Mouse (Mus musculus): ENCODE results near the gene Cilp2. TPM values are rescaled to one million over a fixed set of nuclear protein-coding genes. Genes with fewer than 3 reads are reported as not detected.

The Cilp2 gene
- polyA plus RNA-seq (2016; fragmentation: Nextera tagmentation; extraction: Ambion mirVana), result 0.47 TPM in 2 replicates

DNA sequence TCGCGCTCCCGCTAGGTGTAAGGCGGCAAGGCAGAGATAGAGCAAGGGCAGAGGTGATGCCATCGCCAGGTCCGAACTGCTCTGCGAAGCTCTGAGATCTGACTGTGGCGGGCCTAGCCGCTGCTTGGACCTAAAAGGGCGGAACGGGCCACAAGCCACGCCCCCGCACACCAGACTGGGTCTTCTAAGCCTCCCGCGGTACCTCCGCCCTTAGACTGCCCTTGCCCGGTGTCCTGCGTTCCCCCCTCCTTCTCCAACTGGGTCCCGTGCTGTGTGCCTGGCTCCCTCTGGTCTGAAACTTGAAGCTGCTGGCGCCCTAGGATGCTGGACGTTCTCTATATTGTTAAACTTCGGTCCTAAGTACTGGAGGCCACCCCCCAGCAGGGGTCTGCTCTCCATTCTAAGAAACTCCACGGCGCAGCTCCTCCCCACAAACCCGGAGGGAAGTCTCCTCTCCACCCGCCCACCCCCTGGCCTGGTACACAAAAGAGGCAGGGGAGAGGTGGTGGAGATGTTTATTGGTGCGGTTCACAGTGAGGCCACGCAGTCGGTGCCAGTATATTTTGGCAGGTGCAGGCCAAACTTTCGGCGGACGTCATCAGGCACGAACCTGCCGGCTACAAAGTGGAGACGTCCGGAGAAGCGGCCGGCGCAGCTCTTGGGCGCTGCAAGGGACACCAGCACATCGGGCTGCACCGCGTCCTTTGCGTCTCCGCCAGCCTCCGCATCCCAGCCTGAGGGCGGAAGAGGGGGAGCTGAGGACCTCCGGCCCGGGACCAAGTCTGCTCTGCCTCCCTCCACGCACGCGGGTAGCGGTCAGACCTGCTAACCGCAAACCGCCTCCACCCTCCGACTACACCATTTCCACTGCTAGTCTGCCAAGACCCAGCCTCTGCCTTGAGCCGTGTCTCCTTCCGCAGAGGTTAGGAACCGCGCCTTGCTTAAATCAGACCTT lies at the start of gene Cilp2:
Gene Cilp2 (minus strand): TSS at position 399 of the 955 bp plus-strand sequence.
- peaks cover 66% of the 10 kb centered on the region for H3K4me1 ChIP-seq
- DNase-seq (ENCODE audit: low spot score), result peak; percentile 50
- peaks cover 7% of the 10 kb centered on the region; the same call in 1 of the 2 replicates for H3K36me3 ChIP-seq
- WGBS, result 1% methylated on average over 60 of the region's 60 CpGs
- H3K9me3 ChIP-seq (replicated peaks), result no peaks in the 10 kb centered on the region
- peak within 1 kb of the TSS; percentile 42 for H3K4me3 ChIP-seq
- H3K27ac ChIP-seq (replicated peaks), result no peak within 1 kb of the TSS
- H3K27me3 ChIP-seq (ENCODE audit: low read depth, poor library complexity, severe bottlenecking), result peaks cover 99% of the 10 kb centered on the region

DNA sequence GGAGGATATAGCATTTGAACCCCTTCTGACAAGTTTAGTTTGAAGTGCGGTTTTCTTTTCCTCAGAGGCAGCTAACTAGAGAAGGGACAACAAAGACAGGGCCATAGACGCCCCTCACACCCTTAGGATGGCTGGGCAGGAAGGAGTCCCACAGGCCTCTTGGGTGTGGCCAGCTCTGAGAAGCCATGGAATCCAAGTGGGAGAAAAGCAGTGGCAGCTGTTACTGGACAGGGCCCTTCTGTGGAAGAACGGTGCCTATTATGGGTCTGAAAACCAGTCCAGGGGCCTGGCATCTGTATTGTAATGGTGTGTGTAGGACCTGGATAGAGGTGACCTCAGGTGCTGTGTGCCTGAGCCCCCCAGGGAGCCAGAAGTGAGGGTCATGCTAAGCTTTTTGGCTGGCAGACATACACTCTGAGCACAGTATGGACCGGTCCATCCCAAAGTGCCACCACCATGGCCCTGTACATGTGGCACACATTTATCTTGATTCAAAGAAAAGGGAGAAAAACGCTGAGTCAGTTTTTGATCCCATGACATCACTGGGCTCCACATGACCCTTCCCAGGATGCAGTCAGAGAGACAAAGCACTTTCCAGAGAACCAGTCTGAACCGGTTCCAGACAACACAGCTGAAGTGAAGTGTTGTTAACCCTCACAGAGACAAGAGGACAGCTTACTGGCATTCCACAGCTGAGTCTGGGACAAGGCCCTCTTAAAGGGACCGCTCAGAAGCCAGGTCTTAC lies 48.7 kb upstream of the Cilp2 start:
- H3K27me3 ChIP-seq (ENCODE audit: low read depth, poor library complexity, severe bottlenecking), result no peaks in the 10 kb centered on the region
- peak; percentile 37 for DNase-seq (ENCODE audit: low spot score)
- H3K36me3 ChIP-seq, result peaks cover 72% of the 10 kb centered on the region
- no peaks in the 10 kb centered on the region for H3K9me3 ChIP-seq (replicated peaks)
- peak overlapping the region; percentile 63 for H3K27ac ChIP-seq (replicated peaks)
- 78% methylated on average over 7 of the region's 7 CpGs for WGBS
- H3K4me3 ChIP-seq, result no peak overlapping the region
- peaks cover 33% of the 10 kb centered on the region for H3K4me1 ChIP-seq

DNA sequence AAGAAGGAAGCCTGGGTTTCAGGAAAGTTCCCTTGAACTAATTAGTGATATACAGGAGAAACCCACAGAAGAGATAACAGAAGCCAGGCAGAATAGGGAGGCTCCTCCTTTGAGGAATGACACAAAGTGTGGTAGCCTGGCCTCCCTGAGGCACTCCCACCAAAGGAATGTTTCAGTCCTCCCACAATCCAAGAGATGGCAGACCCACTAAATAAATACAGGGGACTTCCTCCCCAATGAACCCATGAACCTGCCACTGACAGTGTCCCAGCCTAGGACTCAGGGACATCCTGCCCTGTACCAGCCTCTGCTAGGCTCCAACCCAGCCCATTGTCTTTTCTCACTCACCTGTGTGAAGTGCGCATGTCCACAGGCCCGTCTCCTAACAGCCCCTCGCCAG lies 47.9 kb upstream of the Cilp2 start:
- DNase-seq (ENCODE audit: low spot score), result no peak
- H3K4me1 ChIP-seq, result peaks cover 32% of the 10 kb centered on the region
- no peaks in the 10 kb centered on the region for H3K27me3 ChIP-seq (ENCODE audit: low read depth, poor library complexity, severe bottlenecking)
- 90% methylated on average over 3 of the region's 3 CpGs for WGBS
- 0 out of 2 replicates have a peak overlapping the region, but pooled peaks have one; percentile 63 for H3K27ac ChIP-seq (replicated peaks)
- no peak overlapping the region for H3K4me3 ChIP-seq
- H3K9me3 ChIP-seq (replicated peaks), result no peaks in the 10 kb centered on the region
- H3K36me3 ChIP-seq, result peaks cover 68% of the 10 kb centered on the region

DNA sequence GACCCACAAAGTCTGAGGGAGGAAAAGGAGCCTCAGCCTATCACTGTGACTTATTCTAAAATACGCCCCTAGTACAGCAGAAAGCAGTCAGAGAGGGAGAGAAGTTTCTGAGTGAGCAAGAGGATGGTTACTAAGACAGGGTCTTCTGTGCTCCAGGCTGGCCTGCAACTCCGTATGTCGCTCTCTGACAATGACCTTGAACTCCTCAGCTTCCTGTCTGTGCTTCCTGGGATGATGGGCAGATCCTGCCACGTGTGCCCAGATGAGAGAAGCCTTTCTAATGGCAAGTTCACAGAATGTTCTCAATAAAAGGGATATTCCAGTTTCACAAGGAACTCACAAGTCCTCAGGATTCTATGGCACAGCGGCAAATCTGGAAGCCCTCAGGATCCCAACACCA lies 47.1 kb upstream of the Cilp2 start:
- WGBS, result 94% methylated on average over 5 of the region's 5 CpGs
- Histone ChIP-seq H3K27ac (replicated peaks) (no peak overlapping the region), H3K4me3 (no peak overlapping the region), H3K36me3 (peaks cover 63% of the 10 kb centered on the region), H3K4me1 (peaks cover 23% of the 10 kb centered on the region), H3K27me3 (ENCODE audit: low read depth, poor library complexity, severe bottlenecking) (no peaks in the 10 kb centered on the region), H3K9me3 (replicated peaks) (no peaks in the 10 kb centered on the region)
- DNase-seq (ENCODE audit: low spot score), result no peak

DNA sequence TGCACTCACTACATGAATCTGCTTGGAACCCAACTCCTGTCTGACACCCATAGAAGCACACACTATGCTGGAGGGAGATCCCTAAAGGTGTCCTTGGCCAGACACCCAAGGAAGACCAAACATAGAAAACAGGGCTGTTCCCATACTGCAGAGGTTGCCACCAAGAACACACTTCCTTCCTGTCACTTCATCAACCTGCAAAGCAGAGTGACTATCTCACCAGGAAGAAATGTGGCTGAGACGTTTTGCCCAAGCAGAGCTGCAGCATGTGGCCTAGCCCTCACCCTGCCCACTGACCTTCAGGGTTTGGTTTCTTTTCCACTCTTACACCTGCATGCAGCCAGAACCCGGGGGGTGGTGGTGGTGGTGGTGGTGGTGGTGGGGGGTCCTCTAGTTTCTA lies 46.3 kb upstream of the Cilp2 start:
- WGBS, result 83% methylated on average over 2 of the region's 2 CpGs
- H3K4me3 ChIP-seq, result no peak overlapping the region
- no peaks in the 10 kb centered on the region for H3K27me3 ChIP-seq (ENCODE audit: low read depth, poor library complexity, severe bottlenecking)
- peaks cover 22% of the 10 kb centered on the region for H3K4me1 ChIP-seq
- no peak for DNase-seq (ENCODE audit: low spot score)
- H3K9me3 ChIP-seq (replicated peaks), result no peaks in the 10 kb centered on the region
- H3K36me3 ChIP-seq, result peaks cover 60% of the 10 kb centered on the region
- no peak overlapping the region for H3K27ac ChIP-seq (replicated peaks)

DNA sequence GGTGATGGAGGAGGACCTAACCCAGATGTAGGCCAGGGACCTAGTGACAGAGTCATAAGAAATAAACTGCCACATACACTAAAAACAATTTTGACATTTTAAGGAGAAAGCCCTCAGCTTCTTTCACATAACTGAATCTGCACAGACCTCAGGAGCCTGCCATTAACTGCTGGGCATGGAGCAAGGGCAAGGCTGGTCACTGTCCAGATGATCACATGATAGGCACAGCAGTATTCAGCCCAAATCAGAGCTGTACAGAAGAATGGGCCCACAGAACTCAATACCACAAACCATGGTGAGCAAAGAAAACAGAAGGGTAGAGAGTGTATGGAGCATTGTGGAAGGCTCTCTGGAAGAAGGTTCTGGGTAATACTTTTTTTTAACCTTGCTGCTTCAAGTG lies 39.4 kb upstream of the Cilp2 start:
- DNase-seq (ENCODE audit: low spot score), result no peak
- Histone ChIP-seq H3K27me3 (ENCODE audit: low read depth, poor library complexity, severe bottlenecking) (no peaks in the 10 kb centered on the region), H3K27ac (replicated peaks) (no peak overlapping the region), H3K36me3 (peaks cover 50% of the 10 kb centered on the region), H3K4me3 (no peak overlapping the region), H3K4me1 (peaks cover 3% of the 10 kb centered on the region), H3K9me3 (replicated peaks) (no peaks in the 10 kb centered on the region)

DNA sequence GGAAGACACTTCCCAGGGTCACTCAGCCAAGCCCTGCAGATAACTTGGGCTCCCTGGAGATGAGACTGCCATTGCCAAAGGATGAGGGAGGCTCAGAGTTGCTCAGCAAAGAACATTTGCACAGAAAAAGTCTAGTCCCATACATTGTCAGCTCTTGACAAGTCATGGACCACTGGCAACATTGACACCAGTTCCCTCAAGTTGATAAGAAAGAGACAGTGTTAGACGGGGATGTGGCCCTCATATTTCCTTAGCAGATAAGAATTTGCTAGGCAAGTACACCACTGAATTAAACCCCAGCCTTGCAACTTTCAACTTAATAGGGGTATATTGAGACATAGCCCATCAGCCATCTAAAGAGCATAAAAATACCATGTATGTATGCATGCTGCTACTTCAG lies 36.5 kb upstream of the Cilp2 start:
- WGBS, result 84% methylated on average over 1 of the region's 1 CpGs
- Histone ChIP-seq H3K9me3 (replicated peaks) (no peaks in the 10 kb centered on the region), H3K4me1 (peaks cover 25% of the 10 kb centered on the region), H3K36me3 (peaks cover 50% of the 10 kb centered on the region), H3K27ac (replicated peaks) (no peak overlapping the region), H3K4me3 (no peak overlapping the region), H3K27me3 (ENCODE audit: low read depth, poor library complexity, severe bottlenecking) (no peaks in the 10 kb centered on the region)
- DNase-seq (ENCODE audit: low spot score), result no peak

DNA sequence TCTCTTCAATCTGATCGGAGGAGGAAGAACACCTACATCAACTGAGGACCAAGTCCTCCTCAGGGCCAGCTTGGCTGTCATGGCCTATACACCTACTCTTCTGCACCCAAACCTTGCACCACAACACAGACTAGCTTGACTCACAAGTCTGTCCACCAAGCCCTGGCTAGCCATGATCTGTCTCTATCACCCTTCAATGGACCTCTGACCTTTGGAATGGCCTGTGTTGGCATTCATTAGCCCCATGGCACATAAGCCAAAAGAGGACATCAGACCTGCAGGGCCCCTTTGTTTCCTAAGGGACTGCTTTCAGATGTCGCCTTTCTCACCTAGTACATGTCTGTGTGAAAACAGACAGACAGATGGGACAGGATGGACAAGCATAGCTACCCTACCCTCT lies 33.7 kb upstream of the Cilp2 start:
- no peak overlapping the region for H3K4me3 ChIP-seq
- peak overlapping the region; percentile 85 for H3K27ac ChIP-seq (replicated peaks)
- H3K36me3 ChIP-seq, result peaks cover 48% of the 10 kb centered on the region
- DNase-seq (ENCODE audit: low spot score), result no peak
- H3K4me1 ChIP-seq, result peaks cover 27% of the 10 kb centered on the region
- 93% methylated on average over 2 of the region's 2 CpGs for WGBS
- H3K9me3 ChIP-seq (replicated peaks), result no peaks in the 10 kb centered on the region
- H3K27me3 ChIP-seq (ENCODE audit: low read depth, poor library complexity, severe bottlenecking), result no peaks in the 10 kb centered on the region

DNA sequence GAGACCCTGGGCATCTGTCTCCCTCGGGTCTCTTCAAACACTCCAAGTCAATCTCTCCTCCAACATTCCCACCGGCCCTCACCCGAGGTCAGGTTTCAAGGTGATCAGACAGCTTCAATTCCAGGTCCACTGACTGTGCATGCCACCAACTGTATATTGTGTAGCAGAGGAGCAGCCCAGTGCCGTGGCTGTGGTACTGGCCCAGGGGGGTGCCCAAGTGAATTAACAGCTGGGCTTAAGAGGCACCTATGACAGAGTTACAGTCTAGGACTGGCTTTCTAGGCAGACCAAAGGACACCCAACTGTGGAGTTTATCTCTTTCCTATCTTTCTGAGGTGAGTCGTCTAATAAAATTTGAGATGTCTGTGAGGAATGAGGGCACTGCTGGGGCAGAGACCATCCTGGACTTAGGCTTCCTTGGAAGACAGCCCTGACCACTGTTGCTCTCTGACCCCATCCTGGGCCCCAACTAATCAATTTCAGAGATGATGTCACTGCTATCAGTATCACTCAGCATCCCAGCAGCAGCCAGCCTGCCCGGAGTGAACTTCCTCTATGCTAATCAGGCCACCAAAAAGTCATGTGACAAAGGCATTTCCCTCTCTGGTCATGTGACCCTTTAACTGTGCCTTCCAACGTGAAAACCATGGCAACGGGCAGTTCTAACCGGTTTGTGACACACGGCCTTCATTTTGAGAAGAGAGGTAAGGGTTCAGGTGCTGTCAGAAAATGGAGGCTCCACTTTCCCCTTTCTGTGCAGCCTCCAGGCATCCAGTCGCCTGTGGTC lies 32.6 kb upstream of the Cilp2 start:
- WGBS, result 63% methylated on average over 11 of the region's 11 CpGs
- Histone ChIP-seq H3K27ac (replicated peaks) (peak overlapping the region; percentile 85), H3K27me3 (ENCODE audit: low read depth, poor library complexity, severe bottlenecking) (no peaks in the 10 kb centered on the region), H3K36me3 (peaks cover 52% of the 10 kb centered on the region), H3K4me3 (peak overlapping the region; percentile 18; the same call in 1 of the 2 replicates), H3K9me3 (replicated peaks) (no peaks in the 10 kb centered on the region), H3K4me1 (peaks cover 34% of the 10 kb centered on the region)
- peak; percentile 65 for DNase-seq (ENCODE audit: low spot score)

DNA sequence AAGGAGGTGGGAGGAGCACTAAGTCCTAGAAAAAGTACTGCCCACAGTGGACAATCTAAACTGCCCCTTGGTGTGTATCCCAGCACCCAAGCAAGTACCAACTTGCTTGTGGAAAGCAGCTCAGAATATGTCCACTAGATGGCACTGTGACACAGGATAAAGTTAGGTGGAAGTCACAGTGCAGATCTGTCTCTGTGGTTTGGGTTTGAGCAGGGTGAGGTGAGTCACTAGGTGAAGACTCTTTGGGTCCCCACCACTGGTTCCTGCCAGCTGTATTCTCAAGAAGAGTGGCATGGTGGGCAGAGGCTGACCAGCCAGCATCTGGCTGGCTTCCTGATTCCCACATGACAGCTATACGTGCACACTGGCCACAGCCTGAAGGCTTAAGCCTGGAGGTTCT lies 31.5 kb upstream of the Cilp2 start:
- H3K4me1 ChIP-seq, result peaks cover 34% of the 10 kb centered on the region
- peak; percentile 58 for DNase-seq (ENCODE audit: low spot score)
- no peak overlapping the region for H3K27ac ChIP-seq (replicated peaks)
- no peaks in the 10 kb centered on the region for H3K27me3 ChIP-seq (ENCODE audit: low read depth, poor library complexity, severe bottlenecking)
- no peaks in the 10 kb centered on the region for H3K9me3 ChIP-seq (replicated peaks)
- H3K36me3 ChIP-seq, result peaks cover 60% of the 10 kb centered on the region
- 93% methylated on average over 1 of the region's 1 CpGs for WGBS
- no peak overlapping the region for H3K4me3 ChIP-seq

DNA sequence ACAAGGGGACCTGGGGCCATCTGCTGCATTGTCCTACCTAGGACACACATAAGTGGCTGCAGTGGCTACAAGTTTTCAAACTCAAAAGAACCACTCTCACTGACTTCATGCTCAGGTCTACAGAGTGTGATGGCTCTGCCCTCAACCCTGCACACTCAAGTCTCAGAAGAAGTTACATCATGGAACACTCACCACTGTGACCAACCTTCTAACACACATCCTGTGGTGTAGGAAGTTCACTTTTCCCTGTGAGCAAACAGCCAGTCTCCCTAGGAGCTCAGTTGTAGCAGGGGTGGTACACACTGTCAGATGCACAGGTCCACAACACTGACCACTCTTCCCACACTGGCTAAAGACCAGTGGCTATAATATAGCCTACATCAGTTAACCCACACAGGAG lies 31.0 kb upstream of the Cilp2 start:
- H3K36me3 ChIP-seq, result peaks cover 60% of the 10 kb centered on the region
- no peak for DNase-seq (ENCODE audit: low spot score)
- H3K4me1 ChIP-seq, result peaks cover 34% of the 10 kb centered on the region
- no peaks in the 10 kb centered on the region for H3K27me3 ChIP-seq (ENCODE audit: low read depth, poor library complexity, severe bottlenecking)
- H3K9me3 ChIP-seq (replicated peaks), result no peaks in the 10 kb centered on the region
- no peak overlapping the region for H3K27ac ChIP-seq (replicated peaks)
- H3K4me3 ChIP-seq, result no peak overlapping the region

DNA sequence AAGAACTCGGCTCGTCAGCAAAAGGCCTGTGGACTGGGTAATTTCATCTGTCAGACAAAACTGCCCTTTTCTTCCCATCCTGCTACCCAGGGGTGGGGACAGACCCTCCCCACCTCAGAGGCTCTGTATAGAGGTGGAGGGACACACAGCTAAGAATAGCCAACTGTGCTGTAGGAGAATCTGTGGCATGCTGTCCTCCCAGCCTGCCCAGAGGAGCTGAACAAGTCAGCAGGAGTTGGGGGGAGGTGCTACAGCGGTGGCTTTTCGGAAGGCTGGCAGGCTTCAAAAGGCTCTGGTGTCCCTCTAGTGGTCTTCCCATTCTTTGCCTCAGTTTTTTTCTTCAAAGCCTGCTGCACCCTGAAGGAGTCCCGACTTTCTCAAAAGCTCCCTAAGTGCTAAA lies 28.3 kb upstream of the Cilp2 start:
- DNase-seq (ENCODE audit: low spot score), result no peak
- Histone ChIP-seq H3K27ac (replicated peaks) (no peak overlapping the region), H3K4me1 (peaks cover 19% of the 10 kb centered on the region), H3K9me3 (replicated peaks) (no peaks in the 10 kb centered on the region), H3K36me3 (peaks cover 78% of the 10 kb centered on the region), H3K4me3 (no peak overlapping the region), H3K27me3 (ENCODE audit: low read depth, poor library complexity, severe bottlenecking) (no peaks in the 10 kb centered on the region)
- WGBS, result 47% methylated on average over 5 of the region's 5 CpGs
